Mouse (Mus musculus) stomach, postnatal 0 days (tissue): ENCODE measurements at regions not wholly inside any gene's neighbourhood (a gene's known extent, or its start where the extent isn't known, plus 50 kb on each side); places are given as distances from the start of the nearest gene placed in this dataset.

Source experiments
- CTCF ChIP-seq: IDR thresholded peaks from 2 replicates; pipeline ENCODE4 v1.5.1; 2016; ENCODE audit warnings: antibody characterized with exemption, low read depth, mild to moderate bottlenecking, moderate library complexity
- EP300 ChIP-seq: optimal IDR thresholded peaks from 2 replicates; pipeline ENCODE3; 2016; ENCODE audit warnings: antibody characterized with exemption

GRCm38 (mm10) chr16:31591565-31591964 is 71.7 kb upstream of the Dlg1 start:
- TF ChIP-seq EP300 (no peak), CTCF (no peak)
